Mouse (Mus musculus) cerebellum, adult 2 months (tissue): Measurements from ENCODE around the gene Mif.

ENCODE experiments used
- CTCF ChIP-seq: fragments of 200-500 bp; IDR thresholded peaks from 2 replicates; pipeline ENCODE4 v1.5.1; 2011; ENCODE audit warnings: low read depth, mild to moderate bottlenecking, control low read depth, low read length, moderate library complexity, borderline replicate concordance; ENCODE audit not compliant: insufficient read depth
- POLR2A ChIP-seq: fragments of 200-500 bp; IDR thresholded peaks from 2 replicates; pipeline ENCODE4 v1.6.1; 2011; ENCODE audit warnings: low read length, control low read depth, borderline replicate concordance; ENCODE audit not compliant: insufficient read depth

GRCm38 (mm10) chr10:75824530-75824929 lies 35.5 kb downstream of the Mif start:
- TF ChIP-seq CTCF (no peak), POLR2A (no peak)
